Mouse (Mus musculus) embryonic facial prominence, embryonic 13.5 days (tissue): ENCODE results near the gene Trim12c. TPM values are rescaled to one million over a fixed set of nuclear protein-coding genes. Genes with fewer than 3 reads are reported as not detected.
"Not testable (repeated sequence)": the region's sequence is repeated elsewhere in the genome, so short reads cannot be mapped to it uniquely, and the experiment has no call there.

Source experiments
- ATAC-seq: fragments of 200-750 bp; cut with Nextera tagmentation; 2 replicates; pipeline ENCODE4 v1.8.0; 2017; ENCODE audit warnings: low read depth; ENCODE audit not compliant: insufficient number of reproducible peaks, insufficient read depth, low FRiP score, low TSS enrichment
- H3K27ac ChIP-seq: fragments of 300-500 bp; sonication (generic); 2 replicates; pipeline ENCODE4 v1.5.1; 2015; ENCODE audit warnings: moderate library complexity, mild to moderate bottlenecking, inconsistent platforms
- H3K27me3 ChIP-seq: fragments of 300-500 bp; sonication (generic); 2 replicates; pipeline ENCODE4 v1.6.1; 2015; ENCODE audit warnings: mild to moderate bottlenecking, inconsistent platforms
- H3K36me3 ChIP-seq: fragments of 300-500 bp; sonication (generic); 2 replicates; pipeline ENCODE4 v1.6.1; 2015; ENCODE audit warnings: mild to moderate bottlenecking, inconsistent platforms
- H3K4me1 ChIP-seq: fragments of 300-500 bp; sonication (generic); 2 replicates; pipeline ENCODE4 v1.6.1; 2015; ENCODE audit warnings: inconsistent platforms
- H3K4me2 ChIP-seq: fragments of 300-500 bp; sonication (generic); 2 replicates; pipeline ENCODE4 v1.6.1; 2015; ENCODE audit warnings: moderate library complexity, mild to moderate bottlenecking, inconsistent platforms
- H3K4me3 ChIP-seq: fragments of 300-500 bp; sonication (generic); 2 replicates; pipeline ENCODE4 v1.5.1; 2015; ENCODE audit warnings: mild to moderate bottlenecking, inconsistent platforms
- H3K9ac ChIP-seq: fragments of 300-500 bp; sonication (generic); 2 replicates; pipeline ENCODE4 v1.6.1; 2015; ENCODE audit warnings: mild to moderate bottlenecking, inconsistent platforms
- H3K9me3 ChIP-seq: fragments of 300-500 bp; sonication (generic); 2 replicates; pipeline ENCODE4 v1.6.1; 2016; ENCODE audit warnings: inconsistent platforms
- WGBS: fragments of 180-500 bp; shearing (Covaris S2); methylation state at CpG from one replicate; pipeline ENCODE4 v1.1.7; 2015; ENCODE audit warnings: mixed read lengths; 5-methylcytosine and 5-hydroxymethylcytosine counted together
- polyA plus RNA-seq: library from polyadenylated mRNA; unstranded; fragments of >200 nt; fragmentation: Nextera tagmentation; extraction: Ambion mirVana; gene quantifications from 2 replicates; pipeline ENCODE4 v1.2.1, GENCODE M21; 2015

The Trim12c gene
- polyA plus RNA-seq, 1 experiment from 2014 or later = 2.7 TPM

GRCm38 (mm10) chr7:104315369-104316080 lies 37.6 kb downstream of the Trim12c start, which contains the start of gene Trim12a:
Trim12a (minus strand) TSS chr7:104315466.
- ATAC-seq = 0 out of 2 replicates have a peak, but pooled peaks have one; percentile 64
- Histone ChIP-seq H3K4me3 (peak within 1 kb of the TSS; percentile 44), H3K9ac (peak within 1 kb of the TSS; percentile 65), H3K4me2 (peak within 1 kb of the TSS; percentile 55)
- H3K27me3 ChIP-seq, H3K9me3 ChIP-seq, H3K36me3 ChIP-seq, H3K4me1 ChIP-seq, H3K27ac ChIP-seq: not testable (repeated sequence)
- 27% methylated on average over 4 of the region's 4 CpGs for WGBS

DNA sequence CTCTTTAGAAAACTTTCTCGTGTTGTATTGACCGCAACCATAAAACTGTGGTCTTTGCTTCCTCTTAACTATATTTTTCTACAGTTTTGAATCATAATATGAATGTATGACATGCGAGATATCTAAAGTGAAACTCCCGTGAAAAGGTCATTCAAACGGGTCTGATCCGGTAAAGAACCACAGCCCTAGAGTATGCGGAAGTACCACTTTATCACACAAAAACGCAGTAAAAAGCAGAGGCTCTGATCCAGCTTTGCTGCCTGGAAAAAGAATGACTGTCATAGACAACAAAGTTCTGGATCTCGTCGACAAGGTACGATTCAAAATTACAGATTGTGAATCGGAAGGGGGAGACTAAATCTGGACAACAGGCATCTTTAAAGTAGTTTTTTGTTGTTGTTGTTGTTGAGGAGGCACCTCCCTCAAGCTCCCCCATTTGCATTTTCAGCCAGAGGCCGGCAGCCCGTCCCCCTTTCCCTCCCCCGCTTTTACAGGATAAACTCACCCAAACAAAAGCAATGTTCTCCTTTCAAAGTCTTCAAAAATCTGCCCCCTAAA lies 38.3 kb downstream of the Trim12c start:
- no peaks in the 10 kb centered on the region for H3K36me3 ChIP-seq
- ATAC-seq = no peak
- H3K9me3 ChIP-seq = no peaks in the 10 kb centered on the region
- H3K4me3 ChIP-seq = peak overlapping the region; percentile 44
- no peak overlapping the region for H3K27ac ChIP-seq
- peak overlapping the region; percentile 65 for H3K9ac ChIP-seq
- no peaks in the 10 kb centered on the region for H3K4me1 ChIP-seq
- no peaks in the 10 kb centered on the region for H3K27me3 ChIP-seq
- WGBS = 13% methylated on average over 15 of the region's 15 CpGs
- H3K4me2 ChIP-seq = peak overlapping the region; percentile 55

DNA sequence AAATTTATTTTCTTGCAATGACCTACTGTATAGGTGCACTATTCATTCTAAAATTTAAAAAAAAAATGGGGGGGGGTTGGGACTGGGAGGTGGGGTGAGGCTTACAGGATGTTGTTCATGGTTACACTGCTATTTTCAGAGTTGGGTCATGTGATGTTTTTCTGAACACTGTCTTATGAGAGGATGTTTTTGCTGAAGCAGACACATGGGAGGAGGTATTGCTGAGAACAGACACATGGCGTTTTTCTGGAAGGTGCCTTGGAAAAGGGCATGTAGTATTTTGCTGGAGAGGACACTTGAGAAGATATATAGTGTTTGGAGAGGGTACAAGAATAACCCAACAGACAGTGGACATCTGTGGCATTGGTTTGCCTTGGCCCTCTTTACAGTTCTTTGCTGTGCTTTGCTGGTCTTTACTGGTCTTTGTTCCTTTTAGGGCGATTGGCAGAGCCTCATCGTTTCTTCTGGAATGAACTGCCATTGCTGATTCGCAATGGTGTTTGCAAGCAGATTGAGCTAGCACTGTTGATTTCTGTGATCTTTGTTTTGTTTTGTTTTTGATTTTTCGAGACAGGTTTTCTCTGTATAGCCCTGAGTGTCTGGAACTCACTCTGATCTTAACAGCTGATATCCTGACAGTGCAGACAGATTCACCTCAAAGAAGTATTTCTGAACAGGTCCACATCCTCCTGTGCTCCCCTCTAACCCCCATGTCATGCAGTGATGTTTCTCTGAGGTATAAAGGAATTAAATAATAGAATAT lies 61.3 kb downstream of the Trim12c start:
- no peak overlapping the region for H3K9ac ChIP-seq
- H3K4me2 ChIP-seq = no peak overlapping the region
- no peak overlapping the region for H3K4me3 ChIP-seq
- H3K27ac ChIP-seq = no peak overlapping the region
- no peaks in the 10 kb centered on the region for H3K27me3 ChIP-seq
- H3K36me3 ChIP-seq = no peaks in the 10 kb centered on the region
- WGBS = 83% methylated on average over 5 of the region's 5 CpGs
- no peak for ATAC-seq
- no peaks in the 10 kb centered on the region for H3K9me3 ChIP-seq
- H3K4me1 ChIP-seq = no peaks in the 10 kb centered on the region

GRCm38 (mm10) chr7:104290641-104291040 lies 62.5 kb downstream of the Trim12c start:
- Histone ChIP-seq H3K27ac (no peak overlapping the region), H3K36me3 (no peaks in the 10 kb centered on the region), H3K4me3 (no peak overlapping the region), H3K9ac (no peak overlapping the region), H3K4me1 (no peaks in the 10 kb centered on the region), H3K9me3 (no peaks in the 10 kb centered on the region), H3K27me3 (no peaks in the 10 kb centered on the region), H3K4me2 (no peak overlapping the region)
- WGBS = 81% methylated on average over 1 of the region's 1 CpGs
- no peak for ATAC-seq

Other genes with a start within 250 kb of the Trim12c start
- not detected in 2 replicates for gene Olfr646, start 248.5 kb downstream of the Trim12c start, polyA plus RNA-seq
- gene Ubqln5, start 223.5 kb downstream of the Trim12c start, polyA plus RNA-seq = 0.21 TPM in 1 of 2 replicates, not detected in the other
- gene Olfr643, start 216.0 kb downstream of the Trim12c start, polyA plus RNA-seq = not detected in 2 replicates
- not detected in 2 replicates for gene Ubqln3, start 210.1 kb downstream of the Trim12c start, polyA plus RNA-seq
- 0.31 TPM in 1 of 2 replicates, not detected in the other for gene Ubqlnl, start 202.8 kb downstream of the Trim12c start, polyA plus RNA-seq
- 4.6 and 13.3 TPM in 2 replicates for gene Olfm5, start 188.5 kb downstream of the Trim12c start, polyA plus RNA-seq
- 0.15 and 0.32 TPM in 2 replicates for gene Olfr648, start 170.0 kb downstream of the Trim12c start, polyA plus RNA-seq
- not detected in 2 replicates for gene Olfr649, start 157.4 kb downstream of the Trim12c start, polyA plus RNA-seq
- 0.72 and 1.1 TPM in 2 replicates for gene Trim6, start 134.6 kb downstream of the Trim12c start, polyA plus RNA-seq
- 1.6 and 2.3 TPM in 2 replicates for gene Trim34a, start 108.9 kb downstream of the Trim12c start, polyA plus RNA-seq
- 0.13 and 0.15 TPM in 2 replicates for gene Trim5, start 65.3 kb downstream of the Trim12c start, polyA plus RNA-seq
- gene Trim12a, start 37.9 kb downstream of the Trim12c start, polyA plus RNA-seq = 7.1 and 7.2 TPM in 2 replicates
- not detected in 2 replicates for gene Trim34b, start 23.9 kb downstream of the Trim12c start, polyA plus RNA-seq
- gene Trim30b, start 16.5 kb upstream of the Trim12c start, polyA plus RNA-seq = not detected in 2 replicates
- gene Trim30c, start 47.5 kb upstream of the Trim12c start, polyA plus RNA-seq = 0.20 TPM in 1 of 2 replicates, not detected in the other
- gene Trim30a, start 111.8 kb upstream of the Trim12c start, polyA plus RNA-seq = 0.85 and 1.1 TPM in 2 replicates
- 0.31 and 0.77 TPM in 2 replicates for gene Trim30d, start 154.5 kb upstream of the Trim12c start, polyA plus RNA-seq
- not detected in 2 replicates for gene Olfr651, start 196.8 kb upstream of the Trim12c start, polyA plus RNA-seq
- 0.04 and 0.11 TPM in 2 replicates for gene Olfr652, start 207.5 kb upstream of the Trim12c start, polyA plus RNA-seq
- 0.06 and 0.33 TPM in 2 replicates for gene Olfr653, start 224.0 kb upstream of the Trim12c start, polyA plus RNA-seq
- gene Olfr654, start 233.7 kb upstream of the Trim12c start, polyA plus RNA-seq = not detected in 2 replicates
- gene Olfr655, start 248.4 kb upstream of the Trim12c start, polyA plus RNA-seq = 0.22 TPM in 1 of 2 replicates, not detected in the other